Mouse (Mus musculus): ENCODE data around the gene Arhgap6. TPM values are rescaled to one million over a fixed set of nuclear protein-coding genes. Genes with fewer than 3 reads are reported as not detected.

Gene Arhgap6
- total RNA-seq (2014; rRNA removed) (1.3 and 2.0 TPM in 2 replicates), polyA plus RNA-seq (2015; fragmentation: Nextera tagmentation; extraction: Ambion mirVana) (1.7 and 2.2 TPM in 2 replicates)

- Histone ChIP-seq H3K27me3 (ENCODE audit: insufficient read depth, low read length) (peaks cover 14% of the 10 kb centered on the region; the same call in 1 of the 2 replicates), H3K9ac (replicated peaks; ENCODE audit: low read length) (no peak within 1 kb of the TSS; the same call in 1 of the 2 replicates), H3K36me3 (ENCODE audit: insufficient read depth, low read length) (no peaks in the 10 kb centered on the region), H3K27ac (no peak within 1 kb of the TSS), H3K4me2 (ENCODE audit: low read depth, low read length) (peak within 1 kb of the TSS; percentile 70), H3K4me3 (ENCODE audit: low read length) (peak within 1 kb of the TSS; percentile 37), H3K9me3 (ENCODE audit: low read length) (no peaks in the 10 kb centered on the region), H3K4me1 (ENCODE audit: insufficient read depth, low read length) (no peaks in the 10 kb centered on the region)
- DNase-seq (ENCODE audit: low spot score) = peak; percentile 6
- no peak for TF ChIP-seq CTCF (IDR thresholded peaks at IDR 0.05; ENCODE audit: low read depth)
- 26% methylated on average over 47 of the region's 48 CpGs for WGBS
- ATAC-seq = peak; percentile 49
Observed at GRCm38 (mm10) chrX:168794974-168795858, at the start of gene Arhgap6. Arhgap6 (plus strand) TSS chrX:168795099.

- no peak for TF ChIP-seq CTCF (IDR thresholded peaks at IDR 0.05; ENCODE audit: low read depth)
Observed at GRCm38 (mm10) chrX:168747011-168747410, 47.9 kb upstream of the Arhgap6 start.

GRCm38 (mm10) chrX:168795859-168796848 is 1.3 kb downstream of the Arhgap6 start:
- Histone ChIP-seq H3K4me2 (ENCODE audit: low read depth, low read length) (peak overlapping the region; percentile 70), H3K27me3 (ENCODE audit: insufficient read depth, low read length) (peaks cover 14% of the 10 kb centered on the region; the same call in 1 of the 2 replicates), H3K9ac (replicated peaks; ENCODE audit: low read length) (no peak overlapping the region; the same call in 1 of the 2 replicates), H3K9me3 (ENCODE audit: low read length) (no peaks in the 10 kb centered on the region), H3K4me1 (ENCODE audit: insufficient read depth, low read length) (no peaks in the 10 kb centered on the region), H3K36me3 (ENCODE audit: insufficient read depth, low read length) (no peaks in the 10 kb centered on the region), H3K27ac (no peak overlapping the region), H3K4me3 (ENCODE audit: low read length) (peak overlapping the region; percentile 37)
- WGBS = 31% methylated on average over 54 of the region's 55 CpGs
- ATAC-seq (peak; percentile 59; the same call in 1 of the 2 replicates), DNase-seq (ENCODE audit: low spot score) (peak; percentile 30)
- TF ChIP-seq CTCF (IDR thresholded peaks at IDR 0.05; ENCODE audit: low read depth) = no peak

More at GRCm38 (mm10) chrX:168747011-168747410, 47.9 kb upstream of the Arhgap6 start:
- Histone ChIP-seq H3K36me3 (ENCODE audit: insufficient read depth, low read length) (no peaks in the 10 kb centered on the region), H3K4me1 (ENCODE audit: insufficient read depth, low read length) (no peaks in the 10 kb centered on the region), H3K27me3 (ENCODE audit: insufficient read depth, low read length) (no peaks in the 10 kb centered on the region), H3K9me3 (ENCODE audit: low read length) (no peaks in the 10 kb centered on the region), H3K9ac (replicated peaks; ENCODE audit: low read length) (no peak overlapping the region), H3K27ac (no peak overlapping the region), H3K4me3 (ENCODE audit: low read length) (no peak overlapping the region), H3K4me2 (ENCODE audit: low read depth, low read length) (no peak overlapping the region)
- ATAC-seq = no peak
- no peak for DNase-seq (ENCODE audit: low spot score)
- 40% methylated on average over 2 of the region's 2 CpGs for WGBS

- TF ChIP-seq CTCF (IDR thresholded peaks at IDR 0.05; ENCODE audit: low read depth) = no peak
- H3K9me3 ChIP-seq (ENCODE audit: low read length) = no peaks in the 10 kb centered on the region
- no peaks in the 10 kb centered on the region for H3K36me3 ChIP-seq (ENCODE audit: insufficient read depth, low read length)
- no peak overlapping the region for H3K9ac ChIP-seq (replicated peaks; ENCODE audit: low read length)
- H3K4me3 ChIP-seq (ENCODE audit: low read length) = no peak overlapping the region
- no peak overlapping the region for H3K27ac ChIP-seq
- 92% methylated on average over 2 of the region's 2 CpGs for WGBS
- H3K4me1 ChIP-seq (ENCODE audit: insufficient read depth, low read length) = no peaks in the 10 kb centered on the region
- ATAC-seq (no peak), DNase-seq (ENCODE audit: low spot score) (no peak)
- no peaks in the 10 kb centered on the region for H3K27me3 ChIP-seq (ENCODE audit: insufficient read depth, low read length)
- no peak overlapping the region for H3K4me2 ChIP-seq (ENCODE audit: low read depth, low read length)
Observed at GRCm38 (mm10) chrX:168804677-168805076, 9.8 kb downstream of the Arhgap6 start.

GRCm38 (mm10) chrX:168810513-168811265 is 15.8 kb downstream of the Arhgap6 start:
- H3K4me2 ChIP-seq (ENCODE audit: low read depth, low read length) = no peak overlapping the region
- H3K4me3 ChIP-seq (ENCODE audit: low read length) = no peak overlapping the region
- DNase-seq (ENCODE audit: low spot score) = no peak
- 56% methylated on average over 3 of the region's 3 CpGs for WGBS
- H3K27me3 ChIP-seq (ENCODE audit: insufficient read depth, low read length) = no peaks in the 10 kb centered on the region
- H3K36me3 ChIP-seq (ENCODE audit: insufficient read depth, low read length) = no peaks in the 10 kb centered on the region
- no peak overlapping the region for H3K27ac ChIP-seq
- H3K9me3 ChIP-seq (ENCODE audit: low read length) = no peaks in the 10 kb centered on the region
- no peak overlapping the region for H3K9ac ChIP-seq (replicated peaks; ENCODE audit: low read length)
- TF ChIP-seq CTCF (IDR thresholded peaks at IDR 0.05; ENCODE audit: low read depth) = no peak
- no peak for ATAC-seq
- H3K4me1 ChIP-seq (ENCODE audit: insufficient read depth, low read length) = no peaks in the 10 kb centered on the region

GRCm38 (mm10) chrX:168818858-168819257 is 24.0 kb downstream of the Arhgap6 start:
- ATAC-seq = no peak
- DNase-seq (ENCODE audit: low spot score) = no peak
- Histone ChIP-seq H3K4me1 (ENCODE audit: insufficient read depth, low read length) (no peaks in the 10 kb centered on the region), H3K27ac (no peak overlapping the region), H3K4me2 (ENCODE audit: low read depth, low read length) (no peak overlapping the region), H3K9me3 (ENCODE audit: low read length) (no peaks in the 10 kb centered on the region), H3K27me3 (ENCODE audit: insufficient read depth, low read length) (no peaks in the 10 kb centered on the region), H3K36me3 (ENCODE audit: insufficient read depth, low read length) (no peaks in the 10 kb centered on the region), H3K9ac (replicated peaks; ENCODE audit: low read length) (no peak overlapping the region), H3K4me3 (ENCODE audit: low read length) (no peak overlapping the region)
- WGBS = 74% methylated on average over 3 of the region's 3 CpGs
- TF ChIP-seq CTCF (IDR thresholded peaks at IDR 0.05; ENCODE audit: low read depth) = no peak
